Mouse (Mus musculus) neural tube, embryonic 13.5 days (tissue): ENCODE measurements around the gene C8b. TPM values are rescaled to one million over a fixed set of nuclear protein-coding genes. Genes with fewer than 3 reads are reported as not detected.

ENCODE experiments used
- ATAC-seq: fragments of 200-750 bp; cut with Nextera tagmentation; 2 replicates; pipeline ENCODE4 v1.8.0; 2017; ENCODE audit warnings: low read depth, mild to moderate bottlenecking, moderate TSS enrichment, moderate library complexity
- H3K27ac ChIP-seq: fragments of 300-500 bp; sonication (generic); replicated peaks from 2 replicates; pipeline ENCODE4 v1.5.1; 2015; ENCODE audit warnings: moderate library complexity, mild to moderate bottlenecking, inconsistent platforms
- H3K27me3 ChIP-seq: fragments of 300-500 bp; sonication (generic); 2 replicates; pipeline ENCODE4 v1.6.1; 2015; ENCODE audit warnings: mild to moderate bottlenecking, inconsistent platforms
- H3K36me3 ChIP-seq: fragments of 300-500 bp; sonication (generic); 2 replicates; pipeline ENCODE4 v1.6.1; 2015; ENCODE audit warnings: mild to moderate bottlenecking, inconsistent platforms
- H3K4me1 ChIP-seq: fragments of 300-500 bp; sonication (generic); replicated peaks from 2 replicates; pipeline ENCODE4 v1.6.1; 2015; ENCODE audit warnings: inconsistent platforms
- H3K4me2 ChIP-seq: fragments of 300-500 bp; sonication (generic); 2 replicates; pipeline ENCODE4 v1.6.1; 2015; ENCODE audit warnings: inconsistent platforms, mild to moderate bottlenecking, moderate library complexity
- H3K4me3 ChIP-seq: fragments of 300-500 bp; sonication (generic); 2 replicates; pipeline ENCODE4 v1.5.1; 2015; ENCODE audit warnings: mild to moderate bottlenecking, inconsistent platforms
- H3K9ac ChIP-seq: fragments of 300-500 bp; sonication (generic); 2 replicates; pipeline ENCODE4 v1.6.1; 2015; ENCODE audit warnings: moderate library complexity, mild to moderate bottlenecking, inconsistent platforms
- H3K9me3 ChIP-seq: fragments of 300-500 bp; sonication (generic); 2 replicates; pipeline ENCODE4 v1.6.1; 2016; ENCODE audit warnings: inconsistent platforms
- WGBS: fragments of 180-500 bp; shearing (Covaris S2); methylation state at CpG from one replicate; pipeline ENCODE4 v1.1.7; 2015; 5-methylcytosine and 5-hydroxymethylcytosine counted together
- polyA plus RNA-seq: library from polyadenylated mRNA; unstranded; fragments of >200 nt; fragmentation: Nextera tagmentation; extraction: Ambion mirVana; gene quantifications from 2 replicates; pipeline ENCODE4 v1.2.1, GENCODE M21; 2015

Gene C8b
- not detected in 2 replicates for polyA plus RNA-seq

- H3K4me2 ChIP-seq = no peak within 1 kb of the TSS
- no peak within 1 kb of the TSS for H3K27ac ChIP-seq
- H3K27me3 ChIP-seq = no peaks in the 10 kb centered on the region
- no peak for ATAC-seq
- no peak within 1 kb of the TSS for H3K9ac ChIP-seq
- WGBS = 92% methylated on average over 8 of the region's 8 CpGs
- H3K4me3 ChIP-seq = no peak within 1 kb of the TSS
- peaks cover 7% of the 10 kb centered on the region for H3K4me1 ChIP-seq
- H3K9me3 ChIP-seq = no peaks in the 10 kb centered on the region
- H3K36me3 ChIP-seq = no peaks in the 10 kb centered on the region
Measured at GRCm38 (mm10) chr4:104766065-104766464, at the start of gene C8b. TSS of gene C8b (plus strand) at chr4:104766317.

GRCm38 (mm10) chr4:104716506-104716905 lies 49.6 kb upstream of the C8b start:
- 63% methylated on average over 1 of the region's 1 CpGs for WGBS

DNA sequence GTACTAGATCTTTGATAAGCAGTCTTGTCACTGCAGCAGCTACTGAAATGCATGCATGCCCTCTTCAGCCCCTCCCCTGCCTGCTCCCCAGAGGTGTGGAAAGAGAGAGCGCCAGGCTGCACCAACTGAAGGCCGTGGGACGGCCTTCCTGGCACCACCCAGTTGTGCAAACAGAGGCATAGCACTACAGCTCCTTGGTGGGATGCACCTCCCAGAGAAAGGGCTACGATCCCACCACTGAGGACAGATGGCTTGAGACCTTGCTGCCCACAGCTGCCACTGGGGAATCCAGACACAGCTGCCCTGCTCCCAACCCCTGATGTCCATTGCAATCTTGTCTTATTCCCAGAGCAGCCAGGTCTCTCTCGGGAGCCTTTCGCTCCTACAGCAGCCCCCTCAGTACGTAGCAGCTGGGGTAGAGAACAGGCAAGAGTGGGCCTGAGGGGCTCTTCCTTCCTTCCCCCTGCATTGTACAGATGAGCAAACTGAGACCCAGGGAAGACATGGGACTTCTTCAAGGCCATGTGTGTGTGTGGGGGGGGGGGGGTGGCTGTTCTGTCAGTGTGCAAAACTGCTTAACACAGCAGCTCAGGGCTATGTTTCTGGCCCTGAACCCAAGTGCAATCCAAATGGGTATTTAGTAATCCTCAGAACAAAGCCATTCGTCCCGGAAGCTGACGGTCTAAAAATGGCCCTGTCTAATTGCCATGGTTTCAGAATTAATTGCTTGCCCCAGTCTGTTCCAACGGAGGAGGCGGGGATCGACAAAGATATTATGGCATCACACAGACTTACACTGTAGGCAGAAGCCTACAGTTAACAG lies 46.9 kb upstream of the C8b start:
- Histone ChIP-seq H3K4me3 (no peak overlapping the region), H3K9me3 (no peaks in the 10 kb centered on the region), H3K36me3 (no peaks in the 10 kb centered on the region), H3K27ac (peak overlapping the region; percentile 14; the same call in 1 of the 2 replicates), H3K27me3 (no peaks in the 10 kb centered on the region), H3K9ac (no peak overlapping the region; the same call in none of the 2 replicates), H3K4me2 (no peak overlapping the region), H3K4me1 (peaks cover 52% of the 10 kb centered on the region)
- 26% methylated on average over 13 of the region's 13 CpGs for WGBS
- no peak; the same call in 1 of the 2 replicates for ATAC-seq

More at GRCm38 (mm10) chr4:104716506-104716905, 49.6 kb upstream of the C8b start:
- Histone ChIP-seq H3K27me3 (no peaks in the 10 kb centered on the region), H3K4me2 (no peak overlapping the region), H3K4me3 (no peak overlapping the region), H3K27ac (no peak overlapping the region), H3K4me1 (peaks cover 56% of the 10 kb centered on the region), H3K36me3 (no peaks in the 10 kb centered on the region), H3K9ac (no peak overlapping the region), H3K9me3 (no peaks in the 10 kb centered on the region)
- ATAC-seq = no peak

GRCm38 (mm10) chr4:104723527-104724045 lies 42.5 kb upstream of the C8b start:
- WGBS = 61% methylated on average over 6 of the region's 6 CpGs
- peak overlapping the region; percentile 49; the same call in 1 of the 2 replicates for H3K27ac ChIP-seq

GRCm38 (mm10) chr4:104724258-104724657 lies 41.9 kb upstream of the C8b start:
- H3K9me3 ChIP-seq = no peaks in the 10 kb centered on the region
- no peak overlapping the region for H3K4me3 ChIP-seq
- peak overlapping the region; percentile 49 for H3K27ac ChIP-seq
- H3K4me1 ChIP-seq = peaks cover 24% of the 10 kb centered on the region
- no peak overlapping the region for H3K4me2 ChIP-seq
- no peak for ATAC-seq
- H3K9ac ChIP-seq = no peak overlapping the region
- no peaks in the 10 kb centered on the region for H3K27me3 ChIP-seq
- peaks cover 8% of the 10 kb centered on the region; the same call in 1 of the 2 replicates for H3K36me3 ChIP-seq
- 43% methylated on average over 5 of the region's 5 CpGs for WGBS

More at GRCm38 (mm10) chr4:104723527-104724045, 42.5 kb upstream of the C8b start:
- H3K9me3 ChIP-seq = no peaks in the 10 kb centered on the region
- peaks cover 31% of the 10 kb centered on the region for H3K4me1 ChIP-seq
- H3K4me3 ChIP-seq = no peak overlapping the region
- no peak for ATAC-seq
- peaks cover 8% of the 10 kb centered on the region; the same call in 1 of the 2 replicates for H3K36me3 ChIP-seq
- H3K9ac ChIP-seq = no peak overlapping the region
- no peak overlapping the region for H3K4me2 ChIP-seq
- no peaks in the 10 kb centered on the region for H3K27me3 ChIP-seq

DNA sequence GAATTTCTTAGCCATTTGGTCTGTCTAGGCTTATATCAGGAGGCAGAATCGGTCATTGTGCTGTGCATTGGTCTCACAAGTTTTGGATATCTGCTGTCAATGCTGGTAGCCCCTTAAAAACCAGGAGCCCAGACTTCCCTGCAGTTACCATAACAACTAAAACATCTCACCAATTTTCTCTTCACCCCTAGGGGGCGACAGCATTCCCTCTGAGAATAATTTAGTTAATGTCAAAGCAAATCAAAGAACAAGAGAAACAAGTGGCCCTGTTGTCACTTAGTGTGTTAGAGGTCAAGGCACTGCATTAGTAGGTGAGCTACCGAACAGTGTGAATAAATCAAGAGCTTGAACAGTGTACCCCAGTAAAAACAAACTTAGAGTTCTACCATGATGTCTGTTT lies 40.4 kb upstream of the C8b start:
- no peak for ATAC-seq
- H3K27me3 ChIP-seq = no peaks in the 10 kb centered on the region
- H3K4me2 ChIP-seq = no peak overlapping the region
- 54% methylated on average over 3 of the region's 3 CpGs for WGBS
- H3K4me3 ChIP-seq = no peak overlapping the region
- no peaks in the 10 kb centered on the region for H3K9me3 ChIP-seq
- H3K27ac ChIP-seq = no peak overlapping the region
- peaks cover 8% of the 10 kb centered on the region; the same call in 1 of the 2 replicates for H3K36me3 ChIP-seq
- H3K9ac ChIP-seq = no peak overlapping the region
- peaks cover 13% of the 10 kb centered on the region for H3K4me1 ChIP-seq

DNA sequence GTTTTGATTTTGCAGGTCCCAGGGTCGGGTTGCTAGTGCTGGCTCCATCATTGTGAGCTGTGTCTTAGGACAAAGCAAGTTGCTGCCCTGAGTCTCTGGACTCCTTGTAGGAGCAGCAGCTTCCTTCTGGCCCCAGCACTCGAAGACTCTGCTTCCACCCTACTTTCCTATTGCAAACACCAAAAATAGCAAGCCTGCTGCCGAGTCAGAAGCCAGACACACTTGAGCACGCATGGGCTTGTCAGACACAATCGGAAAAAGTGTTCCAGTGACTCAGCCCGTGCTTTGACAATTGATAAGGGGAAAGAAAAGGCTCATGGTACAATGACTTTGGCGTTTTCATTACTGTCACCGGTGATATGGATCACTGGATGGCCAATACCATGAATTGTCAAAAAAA lies 36.9 kb upstream of the C8b start:
- Histone ChIP-seq H3K9ac (no peak overlapping the region), H3K27ac (no peak overlapping the region), H3K36me3 (peaks cover 8% of the 10 kb centered on the region; the same call in 1 of the 2 replicates), H3K27me3 (no peaks in the 10 kb centered on the region), H3K4me2 (no peak overlapping the region), H3K9me3 (no peaks in the 10 kb centered on the region), H3K4me1 (peaks cover 3% of the 10 kb centered on the region), H3K4me3 (no peak overlapping the region)
- no peak for ATAC-seq
- WGBS = 85% methylated on average over 8 of the region's 8 CpGs

DNA sequence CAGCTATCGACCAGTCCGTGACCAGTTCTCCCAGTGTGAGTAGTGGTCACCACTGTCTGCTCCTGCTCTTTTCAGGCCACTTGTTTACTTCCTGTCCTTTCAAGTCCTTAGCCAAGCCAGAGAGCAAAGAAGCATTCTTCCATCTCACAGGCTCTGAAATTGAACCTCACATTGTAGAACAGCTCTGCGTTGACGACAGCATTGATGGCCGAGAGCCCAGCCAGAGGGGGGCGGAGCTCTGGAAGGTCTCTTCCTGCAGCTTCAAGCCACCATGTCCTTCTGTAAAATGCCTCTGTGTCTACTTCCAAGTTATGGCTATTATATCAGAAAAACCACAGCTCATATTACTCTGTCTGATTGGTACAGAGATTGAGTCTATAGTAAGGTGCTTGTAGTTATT lies 19.6 kb upstream of the C8b start:
- H3K4me3 ChIP-seq = no peak overlapping the region
- no peak overlapping the region for H3K4me2 ChIP-seq
- no peak overlapping the region for H3K27ac ChIP-seq
- WGBS = 75% methylated on average over 6 of the region's 6 CpGs
- H3K9me3 ChIP-seq = no peaks in the 10 kb centered on the region
- no peaks in the 10 kb centered on the region for H3K36me3 ChIP-seq
- no peaks in the 10 kb centered on the region for H3K27me3 ChIP-seq
- no peak overlapping the region for H3K9ac ChIP-seq
- H3K4me1 ChIP-seq = 0 out of 2 replicates have a peak, but pooled peaks cover 3% of the 10 kb centered on the region
- no peak for ATAC-seq

- Histone ChIP-seq H3K36me3 (no peaks in the 10 kb centered on the region), H3K9ac (no peak overlapping the region), H3K27ac (no peak overlapping the region), H3K9me3 (no peaks in the 10 kb centered on the region), H3K27me3 (no peaks in the 10 kb centered on the region), H3K4me3 (no peak overlapping the region), H3K4me1 (no peaks in the 10 kb centered on the region), H3K4me2 (no peak overlapping the region)
- 73% methylated on average over 3 of the region's 3 CpGs for WGBS
- no peak for ATAC-seq
Measured at GRCm38 (mm10) chr4:104754090-104754489, 12.0 kb upstream of the C8b start.

GRCm38 (mm10) chr4:104760878-104761624 lies 5.1 kb upstream of the C8b start:
- Histone ChIP-seq H3K4me2 (peak overlapping the region; percentile 22), H3K36me3 (no peaks in the 10 kb centered on the region), H3K4me3 (no peak overlapping the region), H3K27ac (peak overlapping the region; percentile 80), H3K9ac (no peak overlapping the region), H3K27me3 (no peaks in the 10 kb centered on the region), H3K4me1 (peaks cover 12% of the 10 kb centered on the region), H3K9me3 (no peaks in the 10 kb centered on the region)
- peak; percentile 88 for ATAC-seq
- 52% methylated on average over 13 of the region's 13 CpGs for WGBS

GRCm38 (mm10) chr4:104768190-104768589 lies 2.1 kb downstream of the C8b start:
- Histone ChIP-seq H3K27ac (no peak overlapping the region), H3K9me3 (no peaks in the 10 kb centered on the region), H3K27me3 (no peaks in the 10 kb centered on the region), H3K4me1 (no peaks in the 10 kb centered on the region), H3K9ac (no peak overlapping the region), H3K36me3 (no peaks in the 10 kb centered on the region), H3K4me3 (no peak overlapping the region), H3K4me2 (no peak overlapping the region)
- no peak for ATAC-seq
- WGBS = 80% methylated on average over 4 of the region's 4 CpGs

DNA sequence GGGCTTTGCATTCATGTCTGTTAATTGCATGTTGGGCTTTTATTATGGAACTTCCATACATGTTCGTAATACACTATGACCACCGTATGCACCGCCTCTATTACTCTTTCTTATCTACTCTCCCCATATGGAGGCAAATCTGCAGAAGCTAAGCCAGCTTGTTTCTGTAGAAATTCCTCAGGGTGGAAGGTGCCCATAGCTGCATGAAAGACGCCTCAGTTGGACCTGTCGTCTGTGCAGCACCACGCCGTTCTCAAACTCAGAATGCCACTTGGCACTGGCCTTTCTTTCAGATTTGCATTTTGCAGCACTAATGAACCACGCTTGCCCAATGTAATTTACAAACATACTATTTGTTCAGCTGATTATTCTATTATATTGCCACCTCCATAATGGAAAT lies 3.5 kb downstream of the C8b start:
- no peaks in the 10 kb centered on the region for H3K27me3 ChIP-seq
- H3K9me3 ChIP-seq = no peaks in the 10 kb centered on the region
- H3K27ac ChIP-seq = no peak overlapping the region
- H3K36me3 ChIP-seq = no peaks in the 10 kb centered on the region
- H3K4me2 ChIP-seq = no peak overlapping the region
- H3K9ac ChIP-seq = no peak overlapping the region
- 82% methylated on average over 8 of the region's 8 CpGs for WGBS
- no peaks in the 10 kb centered on the region for H3K4me1 ChIP-seq
- H3K4me3 ChIP-seq = no peak overlapping the region
- no peak for ATAC-seq
